ENCODE assay signal across 8 mouse cellular contexts in the genomic region with DNA sequence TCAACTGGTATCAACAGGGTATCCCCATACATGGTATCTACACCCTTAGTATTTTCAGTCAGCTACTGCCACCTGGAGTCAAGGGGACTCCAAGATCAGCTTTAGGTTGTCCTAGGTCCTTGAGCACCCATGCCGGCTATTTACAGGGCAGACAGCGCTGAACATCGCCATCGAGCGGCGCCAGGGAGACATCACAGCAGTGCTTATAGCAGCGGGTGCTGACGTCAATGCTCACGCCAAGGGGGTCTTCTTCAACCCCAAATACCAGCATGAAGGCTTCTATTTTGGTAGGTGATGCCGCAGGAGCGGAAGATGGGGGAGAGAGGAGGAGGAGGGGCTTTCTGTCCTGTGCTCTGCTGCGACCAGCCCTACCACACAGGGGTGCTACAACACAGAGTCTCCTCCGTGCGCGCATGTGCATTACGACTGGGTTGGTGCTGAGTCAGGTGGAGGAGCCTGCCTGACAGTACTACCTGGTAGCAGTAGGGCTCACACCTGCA. TPM values are rescaled to one million over a fixed set of nuclear protein-coding genes. Genes with fewer than 3 reads are reported as not detected.
DNase-seq lines count a peak whose midpoint lies in the region; ATAC-seq and TF ChIP-seq lines count a peak whose summit lies in the region.

No protein-coding gene starts in this region.

- H3K4me3 ChIP-seq in gastrocnemius, adult 2 months, result peak overlapping the region; percentile 69

- peak overlapping the region; percentile 31; the same call in 1 of the 2 replicates for H3K27ac ChIP-seq in gastrocnemius, adult 2 months

- peak; percentile 65 for ATAC-seq in inflammation-experienced regulatory T-cells, adult 6 months

- TF ChIP-seq CTCF in gastrocnemius, adult 2 months (IDR thresholded peaks at IDR 0.05), result peak; percentile 53

- intact Hi-C loops in gastrocnemius, adult 2 months (cut with DNase I), result no loop called here

- DNase-seq in ZHBTc4 (ENCODE audit: low read depth, low spot score), result peak; percentile 86
- peak; percentile 39 to 53 for DNase-seq in cerebellum, postnatal 4 days (ENCODE audit: low spot score in 2 of 2)
- peak; percentile 53 for DNase-seq in gastrocnemius, adult 2 months
- peak; percentile 65 to 81 for DNase-seq in left cerebral cortex, adult 8-10 months (ENCODE audit: low spot score in 2 of 2)
- DNase-seq in lung, postnatal 4 days, result peak; percentile 48 to 56
- DNase-seq in right cerebral cortex, postnatal 14 days, result peak; percentile 73
- no peak for DNase-seq in c-Kit-positive CD71-positive TER-119-positive erythroid progenitor cells, embryonic 14.5 days (ENCODE audit: low spot score)

RNA-seq across cellular contexts. Expression of gene Trpv3, which starts 14.4 kb away (rescaled TPM):
- total RNA-seq in gastrocnemius, adult 2 months (2021), result not detected
- not detected for polyA plus RNA-seq in inflammation-experienced regulatory T-cells, adult 6 months (2017; shearing (Covaris generic))
- total RNA-seq in left cerebral cortex, adult 8-10 months (2022), result under 1 TPM; 0.43 to 0.59 (median 0.47) TPM

RNA-seq across cellular contexts. Expression of gene Trpv1, which starts 47.5 kb away (rescaled TPM):
- under 1 TPM; 0.06 to 0.20 TPM for total RNA-seq in gastrocnemius, adult 2 months (2021)
- not detected for polyA plus RNA-seq in inflammation-experienced regulatory T-cells, adult 6 months (2017; shearing (Covaris generic))
- under 1 TPM in 1 of 4 experiments, not detected in 3; 0.16 TPM for total RNA-seq in left cerebral cortex, adult 8-10 months (2022)

RNA-seq across cellular contexts. Expression of gene Aspa, which starts 47.8 kb away (rescaled TPM):
- total RNA-seq in gastrocnemius, adult 2 months (2021), result 1 to 10 TPM; 2.1 to 5.1 TPM
- not detected for polyA plus RNA-seq in inflammation-experienced regulatory T-cells, adult 6 months (2017; shearing (Covaris generic))
- 10 to 100 TPM; 20.9 to 29.6 (median 25.7) TPM for total RNA-seq in left cerebral cortex, adult 8-10 months (2022)

RNA-seq across cellular contexts. Expression of gene Gm49340, which starts 48.0 kb away (rescaled TPM):
- not detected for total RNA-seq in gastrocnemius, adult 2 months (2021)
- polyA plus RNA-seq in inflammation-experienced regulatory T-cells, adult 6 months (2017; shearing (Covaris generic)), result not detected
- total RNA-seq in left cerebral cortex, adult 8-10 months (2022), result not detected

RNA-seq across cellular contexts. Expression of gene Spata22, which starts 48.0 kb away (rescaled TPM):
- total RNA-seq in gastrocnemius, adult 2 months (2021), result not detected
- not detected for polyA plus RNA-seq in inflammation-experienced regulatory T-cells, adult 6 months (2017; shearing (Covaris generic))
- total RNA-seq in left cerebral cortex, adult 8-10 months (2022), result not detected
